Mouse (Mus musculus) left cerebral cortex, adult 9 months (tissue): ENCODE data around the gene Vpreb1.
A peak's percentile ranks its signal among the peaks of the same experiment; 100 is the strongest.

Experiments
- DNase-seq, 2 experiments: peaks; one replicate each; pipeline ENCODE4 v3.0.0; 2022; ENCODE audit warnings: low spot score in 2 of 2

The Vpreb1 gene

DNA sequence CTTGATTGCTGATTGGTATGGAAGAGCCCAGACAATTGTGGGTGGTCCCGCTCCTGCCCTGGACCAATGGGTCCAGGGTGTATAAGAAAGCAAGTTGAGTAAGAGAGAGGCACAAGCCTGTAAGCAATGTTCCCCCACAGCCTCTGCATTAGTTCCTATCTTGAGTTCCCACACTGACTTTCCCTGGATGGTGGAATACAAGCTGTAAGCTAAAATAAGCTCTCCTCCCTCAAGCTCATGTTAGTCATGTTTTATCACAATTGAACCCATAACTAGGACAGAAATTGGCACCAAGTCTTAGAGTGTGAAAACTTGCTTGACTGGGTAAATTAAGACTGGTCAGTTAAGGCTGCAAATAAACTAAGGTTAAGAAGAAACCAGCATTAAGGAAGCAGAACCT lies 15.1 kb downstream of the Vpreb1 start:
- peak in 1 of 2 experiments; percentile 7 for DNase-seq

DNA sequence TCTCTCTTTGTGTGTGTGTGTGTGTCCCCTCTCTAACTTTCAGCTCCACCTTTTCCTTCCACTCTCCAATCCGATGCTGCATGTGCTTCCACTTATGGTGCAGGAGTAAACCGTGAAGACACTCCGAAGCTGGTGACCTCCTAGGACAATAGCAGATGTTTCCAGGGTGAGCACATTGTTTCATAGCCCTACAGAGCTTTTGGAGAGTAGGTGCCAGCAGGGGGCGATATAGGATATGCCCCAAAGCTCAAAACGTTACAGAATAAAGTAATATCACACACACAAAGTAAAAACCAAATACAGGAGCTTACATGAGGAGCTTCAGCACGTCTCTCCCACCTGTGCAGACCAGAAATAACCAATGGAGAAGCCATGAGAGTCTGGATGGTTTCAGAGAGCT lies 15.8 kb downstream of the Vpreb1 start:
- peak in 1 of 2 experiments; percentile 57 for DNase-seq

DNA sequence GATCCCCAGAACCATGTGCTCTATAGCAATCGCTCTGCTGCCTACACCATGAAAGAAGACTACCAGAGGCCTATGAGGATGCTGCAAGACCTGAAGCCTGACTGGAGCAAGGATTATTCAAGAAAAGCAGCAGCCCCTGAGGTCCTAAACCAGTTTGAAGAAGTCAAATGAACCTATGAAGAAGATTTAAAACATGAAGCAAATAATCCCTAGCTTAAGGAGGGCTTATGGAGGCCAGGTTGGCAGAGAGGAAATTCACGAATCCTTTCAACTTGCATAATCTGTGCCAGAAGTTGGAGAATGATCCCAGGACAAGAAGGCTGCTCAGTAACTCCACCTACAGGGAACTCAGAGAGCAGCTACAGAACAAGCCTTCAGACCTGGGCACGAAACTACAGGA lies 18.2 kb downstream of the Vpreb1 start:
- no peak for DNase-seq

DNA sequence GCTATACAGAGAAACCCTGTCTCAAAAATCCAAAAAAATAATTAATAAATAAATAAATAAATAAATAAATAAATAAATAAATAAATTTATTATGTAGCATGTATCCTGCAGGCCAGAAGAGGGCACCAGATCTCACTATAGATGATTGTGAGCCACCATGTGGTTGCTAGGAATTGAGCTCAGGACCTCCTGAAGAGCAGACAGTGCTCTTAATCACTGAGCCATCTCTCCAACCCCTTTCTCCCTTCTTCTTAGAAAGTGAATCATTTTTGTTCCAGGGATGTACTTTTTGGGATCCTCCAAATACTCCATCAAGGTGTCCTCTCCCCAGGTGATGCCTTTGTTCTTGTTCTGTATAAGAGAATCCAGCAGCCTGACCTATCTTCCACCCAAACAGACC lies 21.4 kb downstream of the Vpreb1 start:
- DNase-seq = no peak

DNA sequence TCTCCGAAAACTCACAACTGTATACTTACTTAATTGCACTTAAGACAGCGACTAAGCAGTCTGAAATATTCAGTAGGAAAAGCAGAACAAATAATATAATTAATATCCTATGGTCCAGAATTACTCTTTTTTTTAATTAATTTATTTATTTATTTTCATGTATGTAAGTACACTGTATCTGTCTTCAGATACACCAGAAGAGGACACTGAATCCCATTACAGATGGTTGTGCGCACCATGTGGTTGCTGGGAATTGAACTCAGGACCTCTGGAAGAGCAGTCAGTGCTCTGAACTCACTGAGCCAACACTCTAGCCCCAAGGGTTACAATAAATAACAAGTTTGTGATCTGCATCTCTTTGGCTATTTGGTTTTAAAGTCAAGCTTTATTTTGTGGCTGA lies 41.0 kb downstream of the Vpreb1 start:
- no peak for DNase-seq

DNA sequence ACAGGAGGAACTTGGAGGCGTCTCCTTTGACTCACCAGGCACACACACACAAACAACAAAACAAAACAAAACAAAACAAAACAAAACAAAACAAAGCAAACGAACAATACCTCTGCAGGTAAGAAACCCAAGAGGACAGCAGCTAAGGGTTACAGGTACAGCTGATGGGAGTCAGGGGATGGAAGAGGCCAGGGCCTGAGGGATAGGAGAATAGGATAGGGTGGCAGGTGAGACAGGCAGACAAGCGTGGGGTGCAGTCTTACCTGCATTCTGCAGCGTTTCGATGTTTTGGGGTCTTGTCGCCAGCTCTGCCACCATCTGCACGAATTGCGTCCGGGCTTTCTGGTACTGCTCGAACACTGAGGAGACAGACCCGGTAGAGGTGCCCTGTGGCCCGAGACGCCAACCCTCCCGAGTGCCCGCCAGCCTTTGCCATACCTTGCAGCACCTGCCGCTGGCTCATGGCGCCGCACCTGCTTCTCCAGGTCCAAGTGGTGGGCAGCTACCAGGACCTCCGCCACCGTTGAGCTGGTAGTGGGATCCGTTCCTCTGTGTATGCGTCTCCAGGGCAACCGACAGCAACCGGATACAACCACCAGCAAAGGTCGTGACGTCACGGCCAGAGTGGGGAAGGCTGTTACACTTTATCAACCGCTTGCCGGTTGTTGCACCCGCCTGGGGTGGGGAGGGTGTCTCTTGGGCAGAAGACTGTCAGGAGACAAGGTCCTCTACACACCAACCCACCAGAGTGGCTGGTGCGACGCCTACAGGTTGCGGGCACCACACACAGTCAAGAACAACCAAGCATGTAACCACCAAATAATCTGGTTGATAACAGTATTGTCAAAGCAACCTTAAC lies 41.7 kb downstream of the Vpreb1 start, which contains the start of gene Spag6l:
Spag6l (minus strand) TSS at position 700 of the 859 bp plus-strand sequence.
- peak in 1 of 2 experiments; percentile 48 for DNase-seq

DNA sequence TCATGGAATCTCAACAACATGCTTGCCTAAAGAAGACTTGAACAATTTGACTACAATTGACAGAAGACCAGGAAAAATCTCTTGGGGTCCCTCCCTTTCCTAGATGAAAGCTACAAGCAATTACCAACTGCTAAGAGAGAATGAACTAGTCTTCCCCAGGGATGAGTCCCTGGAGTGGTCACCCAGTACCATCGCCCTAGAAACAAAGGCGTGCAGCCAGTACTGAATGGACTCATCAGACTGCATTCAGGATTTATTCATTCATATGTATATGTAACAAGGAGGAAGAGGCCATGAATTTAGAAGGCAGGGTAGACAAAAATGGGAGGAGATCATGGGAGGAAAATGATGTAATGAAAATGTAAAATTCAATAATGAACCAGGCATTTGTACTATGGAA lies 44.4 kb downstream of the Vpreb1 start:
- no peak for DNase-seq

DNA sequence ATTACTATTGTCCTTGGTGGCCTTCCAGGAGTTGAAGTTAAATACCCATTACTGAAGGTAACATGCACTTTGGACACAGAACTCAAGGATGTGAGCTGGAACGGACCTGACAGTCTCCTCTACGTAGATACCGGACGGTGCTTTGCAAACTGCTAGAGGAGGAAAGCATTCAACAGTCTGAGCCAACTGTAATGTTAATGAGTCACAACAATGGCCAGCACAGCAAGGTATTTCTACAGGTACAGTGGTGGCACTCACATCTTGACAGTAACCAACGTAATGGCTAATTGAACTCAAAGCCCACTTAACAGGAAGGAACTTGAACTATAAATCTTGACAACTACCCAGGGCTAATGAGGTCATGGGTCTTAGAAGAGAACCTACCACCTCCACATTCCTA lies 45.2 kb downstream of the Vpreb1 start:
- no peak for DNase-seq
